Mouse (Mus musculus): ENCODE results near the gene Nsmf.

DNA sequence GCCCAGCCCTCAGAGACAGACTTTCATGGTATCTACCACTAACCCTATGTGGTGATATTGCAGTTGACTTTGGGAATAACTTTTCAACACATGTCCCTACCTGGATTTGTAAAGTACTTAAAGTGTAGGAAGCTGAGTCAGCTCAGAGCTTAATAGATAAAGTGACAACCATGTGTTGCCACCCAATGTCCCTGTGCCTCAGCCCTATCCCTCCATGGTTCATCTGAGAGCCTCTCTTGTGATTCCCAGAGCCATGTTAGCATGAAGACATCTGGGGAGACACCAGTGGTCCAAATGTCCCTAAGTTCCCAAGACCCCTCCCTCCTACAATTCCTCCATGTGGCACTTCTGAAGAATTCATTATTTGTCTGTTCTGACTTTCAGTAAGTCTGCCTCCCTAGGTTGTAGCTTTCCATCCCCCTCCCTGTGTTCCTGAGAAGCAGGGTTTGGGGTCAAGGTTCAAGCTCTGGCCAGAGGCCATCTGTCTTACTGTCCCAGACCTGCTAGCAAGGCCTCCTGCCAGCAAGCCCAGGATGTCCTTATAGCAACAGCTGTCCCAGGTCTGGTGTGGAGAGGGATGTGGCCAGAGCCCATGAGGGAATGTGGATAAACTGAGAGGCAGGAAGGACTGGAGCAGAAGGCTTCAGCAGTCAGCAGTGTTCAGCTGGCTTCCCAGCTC, 56.5 kb downstream of the Nsmf start:
- no peak for TF ChIP-seq GATA1 (IDR thresholded peaks at IDR 0.05; ENCODE audit: borderline replicate concordance, low read length)
- TF ChIP-seq FLI1 (IDR thresholded peaks at IDR 0.05; ENCODE audit: low read length) = no peak
